Mouse (Mus musculus) heart, adult 18-20 months (tissue): ENCODE measurements at regions not wholly inside any gene's neighbourhood (a gene's known extent, or its start where the extent isn't known, plus 50 kb on each side); places are given as distances from the start of the nearest gene placed in this dataset.

ENCODE experiments used
- DNase-seq, 2 experiments: peaks; one replicate each; pipeline ENCODE4 v3.0.0; 2021 to 2022; ENCODE audit warnings: mixed read lengths in 1 of 2

DNA sequence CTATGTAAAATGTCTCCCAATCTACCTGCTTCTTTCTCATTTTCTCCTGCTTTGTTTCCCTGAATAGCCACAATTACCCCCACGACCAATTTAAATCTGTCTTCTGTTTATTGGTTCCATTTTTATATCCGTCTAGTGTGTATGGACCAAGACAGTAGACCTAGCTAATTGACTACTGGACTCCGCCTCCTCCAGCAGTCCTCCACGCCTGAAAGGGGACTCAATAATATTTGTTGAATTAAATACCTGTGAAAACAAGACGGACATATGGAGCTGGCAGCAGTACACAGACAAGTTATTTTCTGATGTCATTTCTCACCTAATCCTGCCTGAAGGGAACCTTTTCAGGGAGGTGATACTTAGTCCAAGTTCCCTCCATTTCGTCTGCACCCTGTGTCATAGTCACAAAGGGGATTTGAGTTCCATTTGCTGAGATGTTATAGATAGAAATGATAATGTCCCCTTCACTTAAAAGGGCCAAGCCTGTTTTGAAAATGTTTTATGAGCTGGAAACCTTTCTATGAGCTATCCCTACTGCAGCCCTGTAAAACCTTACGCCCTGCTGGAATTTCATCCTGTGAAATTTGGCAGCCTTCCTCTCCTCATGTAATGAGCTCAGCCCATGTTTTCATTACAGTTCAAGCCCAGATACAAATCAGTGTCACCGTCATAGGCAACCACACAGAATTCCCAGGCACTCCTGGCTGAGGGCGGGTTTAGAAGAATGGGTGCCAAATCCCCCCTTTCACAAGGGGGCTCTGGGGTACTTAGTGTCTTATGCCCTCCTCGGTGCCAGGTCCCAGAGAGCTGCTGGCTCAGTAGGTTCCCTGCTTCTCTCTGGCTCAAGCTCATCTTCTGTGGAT lies 391.1 kb upstream of the Id4 start:
- peak; percentile 33 to 40 for DNase-seq

DNA sequence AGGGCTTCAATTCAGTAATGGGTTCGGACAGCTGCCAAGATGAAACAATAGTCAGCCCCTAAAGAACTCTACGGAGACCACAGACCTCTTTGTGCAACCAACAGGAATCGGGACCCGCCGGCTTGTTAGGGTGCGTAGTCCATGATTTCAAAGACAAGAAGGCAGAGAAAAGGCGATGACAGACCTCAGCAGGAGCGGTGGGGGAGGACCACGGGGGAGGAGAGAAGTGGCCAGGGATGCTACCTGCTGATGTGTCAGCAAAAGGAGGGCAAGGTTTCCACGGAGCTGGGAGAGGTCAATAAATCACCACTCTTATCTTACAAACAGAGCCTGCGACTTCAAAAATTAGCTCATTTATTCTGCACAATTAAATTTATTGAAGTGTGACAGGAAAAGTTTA lies 388.4 kb upstream of the Id4 start:
- DNase-seq: no peak

DNA sequence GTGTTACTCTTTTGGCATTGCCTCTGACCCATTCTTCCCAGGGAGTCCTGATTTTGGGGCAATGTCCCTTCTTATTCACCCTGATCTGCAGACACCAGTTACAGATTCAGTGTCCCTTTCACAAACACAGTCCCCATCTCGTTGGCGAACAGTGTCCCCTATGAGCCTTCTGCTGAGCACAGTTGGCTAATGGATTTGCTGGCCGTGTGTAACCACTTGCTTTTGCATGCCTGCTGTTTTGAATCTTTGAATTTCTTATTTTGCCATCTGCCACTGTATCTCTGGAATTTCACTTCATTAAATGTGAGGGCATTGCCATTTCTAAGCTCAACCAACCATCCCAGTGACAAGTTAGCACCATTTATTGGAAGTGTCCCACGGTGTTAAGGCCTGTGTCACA lies 368.5 kb upstream of the Id4 start:
- no peak for DNase-seq

DNA sequence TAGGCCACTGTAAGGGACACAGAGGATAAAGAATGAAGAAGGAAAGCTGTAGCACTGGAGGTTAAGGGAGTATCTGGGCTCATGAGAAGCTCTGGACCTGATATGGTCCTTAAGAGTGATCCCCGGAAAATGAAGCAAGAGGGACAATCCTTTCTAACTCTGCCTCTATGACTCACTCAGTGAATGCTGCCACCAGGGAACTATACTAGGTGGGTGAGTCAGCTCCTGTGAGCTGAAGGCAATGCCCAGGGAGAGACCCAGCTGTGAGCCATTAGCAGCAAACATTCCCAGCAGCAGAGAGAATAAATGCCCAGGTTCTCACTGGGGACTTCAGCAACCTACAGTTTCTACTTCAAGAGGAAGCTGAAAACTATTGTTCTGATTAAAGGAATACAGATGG lies 366.7 kb upstream of the Id4 start:
- no peak for DNase-seq

DNA sequence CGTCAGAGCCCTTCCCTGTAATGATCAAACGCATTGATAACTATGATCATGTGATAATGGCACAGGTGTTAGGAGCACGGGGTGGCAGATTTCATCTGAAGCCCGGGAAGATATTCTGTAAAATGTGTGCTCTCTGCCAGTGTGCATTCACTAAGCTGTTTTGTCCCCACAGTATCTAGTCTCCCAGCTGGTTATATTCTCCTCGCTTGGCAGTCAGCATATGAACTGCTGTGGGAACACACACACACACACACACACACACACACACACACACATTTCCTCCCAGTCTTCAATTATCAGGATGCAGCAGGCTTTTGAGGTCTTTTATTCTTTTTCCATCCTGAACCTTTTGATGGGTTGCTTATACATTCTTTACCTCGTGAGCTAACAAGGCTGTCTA lies 365.8 kb upstream of the Id4 start:
- DNase-seq: no peak

DNA sequence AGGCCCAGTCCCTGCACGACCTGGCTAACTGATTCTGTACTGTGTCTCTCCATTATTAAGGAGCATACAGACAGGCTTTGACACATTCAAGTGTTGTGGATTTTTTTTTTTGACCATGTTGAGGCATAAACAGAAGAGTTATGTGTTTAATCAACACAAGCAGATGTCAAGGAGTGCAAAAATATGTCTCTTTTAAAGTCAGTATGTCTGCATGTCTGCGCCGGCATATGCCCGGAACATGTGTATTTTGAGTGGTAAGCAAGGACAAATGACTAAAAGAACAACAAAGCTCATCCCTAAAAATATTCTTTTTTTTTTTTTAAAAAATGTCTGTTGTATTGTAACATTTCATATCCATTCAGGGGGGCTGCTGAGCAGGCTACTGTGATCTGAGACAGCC lies 364.4 kb upstream of the Id4 start:
- DNase-seq: no peak

DNA sequence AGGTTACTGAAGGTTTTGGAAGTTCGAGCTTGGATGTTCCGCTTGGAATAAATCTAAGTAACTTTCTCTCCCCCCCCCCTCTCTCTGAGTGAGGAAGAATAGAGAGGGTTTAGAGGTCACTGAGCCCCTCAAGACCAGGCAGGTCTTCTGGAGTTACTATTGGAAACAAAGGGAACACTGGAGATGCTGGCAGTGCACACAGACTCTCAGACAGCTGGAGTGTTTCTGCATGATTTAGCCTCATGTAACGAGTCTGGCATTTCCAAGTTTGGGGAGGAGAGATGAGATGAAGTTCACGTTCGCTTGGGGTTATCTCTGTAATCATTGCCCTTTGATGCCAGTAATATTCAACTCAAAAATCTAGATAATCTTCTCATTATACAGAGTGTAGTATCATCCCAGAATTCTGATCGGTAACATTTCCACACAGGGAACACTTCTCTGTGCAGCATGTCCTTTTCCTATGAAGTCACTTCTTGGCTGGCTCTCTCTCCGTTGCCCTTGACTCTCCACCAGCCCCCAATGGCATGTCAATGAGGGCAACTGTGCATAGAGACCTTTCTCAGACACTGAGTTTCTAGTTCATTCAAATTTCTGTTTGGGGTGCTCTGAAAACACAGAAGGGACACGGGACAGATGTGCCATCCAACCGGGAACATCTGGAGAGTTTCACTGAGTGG lies 351.0 kb upstream of the Id4 start:
- peak in 1 of 2 experiments; percentile 9 for DNase-seq

DNA sequence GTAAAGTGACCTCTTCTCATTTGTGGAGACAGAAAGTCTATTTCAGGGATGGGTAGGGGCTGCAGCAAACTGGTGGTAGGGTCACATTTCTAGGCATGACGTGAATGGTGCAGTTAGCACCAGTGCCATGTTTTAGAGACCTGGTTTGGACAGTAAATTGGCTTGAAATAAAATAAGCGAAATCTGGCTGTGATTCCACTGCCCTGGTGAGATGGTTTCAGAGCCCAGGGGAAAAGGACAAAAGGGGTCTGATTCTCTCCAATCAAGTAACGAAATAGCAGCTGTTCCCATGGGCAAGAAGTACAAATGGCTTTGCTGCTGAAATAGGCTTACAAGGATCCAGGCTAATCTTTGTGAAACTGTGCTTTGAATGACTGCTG lies 350.5 kb upstream of the Id4 start:
- peak in 1 of 2 experiments; percentile 4 for DNase-seq

DNA sequence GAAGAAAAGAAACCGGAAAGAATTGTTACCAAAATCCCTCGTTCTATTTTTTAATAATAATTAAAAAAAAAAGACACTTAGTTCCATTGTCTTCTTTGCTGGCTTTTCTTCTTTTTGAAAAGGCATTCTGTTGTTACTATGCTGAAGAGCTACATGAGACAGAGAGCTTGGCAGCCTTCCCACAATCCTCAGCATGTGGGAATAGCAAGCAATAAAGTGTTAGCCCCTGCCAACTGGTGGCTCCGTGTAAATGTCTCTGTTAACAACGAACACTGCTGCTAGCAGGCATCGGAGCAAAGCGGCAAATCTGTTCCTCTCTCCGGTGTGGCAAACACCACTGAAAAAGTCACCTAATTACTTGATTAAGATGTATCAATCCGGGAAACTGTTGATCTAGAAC lies 344.6 kb upstream of the Id4 start:
- peak; percentile 2 to 11 for DNase-seq

DNA sequence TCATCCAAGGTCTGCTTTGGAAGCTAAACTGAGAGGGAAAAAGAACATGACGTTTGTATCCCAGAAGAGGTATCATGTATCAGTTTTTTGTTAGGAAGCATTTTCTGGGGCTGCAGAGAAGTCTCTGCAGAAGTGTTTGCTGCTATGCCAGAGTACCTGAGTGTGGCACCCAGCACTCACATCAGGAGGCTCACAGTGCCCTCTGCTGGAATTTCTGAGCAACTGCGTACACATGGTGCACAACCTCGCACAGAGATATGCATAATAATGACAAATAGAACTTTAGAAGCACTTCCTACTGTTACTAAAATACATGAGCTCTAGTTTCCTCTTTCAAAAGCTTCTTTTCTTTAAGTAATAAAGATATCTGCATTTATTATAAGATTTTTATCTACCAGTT lies 343.7 kb upstream of the Id4 start:
- no peak for DNase-seq

DNA sequence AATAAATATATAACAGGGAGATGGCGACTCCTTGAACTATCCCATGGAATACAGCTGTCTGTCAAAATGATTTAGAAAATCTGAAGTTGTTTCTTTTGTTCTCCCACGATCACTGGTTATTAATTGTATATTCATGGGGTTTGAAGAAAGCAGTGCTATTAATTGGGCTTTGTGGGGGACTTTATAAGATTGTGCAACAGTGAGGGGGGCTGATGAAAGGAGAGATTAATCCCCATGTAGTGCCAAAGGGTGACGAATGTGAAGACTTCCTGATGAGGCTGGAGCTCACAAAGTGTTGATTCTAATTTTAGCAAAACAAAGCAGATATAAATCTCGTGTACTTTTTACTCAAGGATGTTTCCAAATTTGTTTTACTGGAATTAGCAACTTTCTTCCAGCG lies 340.0 kb upstream of the Id4 start:
- no peak for DNase-seq

DNA sequence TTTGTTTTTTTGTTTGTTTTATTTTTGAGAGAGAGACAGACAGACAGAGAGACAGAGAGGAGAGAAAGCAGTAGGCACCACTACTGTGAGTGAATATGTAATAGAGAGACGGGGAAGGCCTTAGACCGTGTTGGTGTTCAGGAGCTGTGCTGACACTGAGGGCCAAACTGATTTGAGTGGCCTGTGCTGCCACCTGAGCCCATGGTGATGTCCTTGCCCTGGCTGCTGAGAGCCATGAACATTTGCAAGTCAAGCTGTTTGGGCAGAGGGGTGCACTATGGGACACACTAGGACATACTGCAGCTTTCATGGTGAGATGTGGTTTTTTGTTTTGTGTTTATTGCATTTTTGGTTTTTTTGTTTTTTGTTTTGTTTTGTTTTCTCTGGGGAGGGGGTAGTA lies 320.3 kb upstream of the Id4 start:
- no peak for DNase-seq

DNA sequence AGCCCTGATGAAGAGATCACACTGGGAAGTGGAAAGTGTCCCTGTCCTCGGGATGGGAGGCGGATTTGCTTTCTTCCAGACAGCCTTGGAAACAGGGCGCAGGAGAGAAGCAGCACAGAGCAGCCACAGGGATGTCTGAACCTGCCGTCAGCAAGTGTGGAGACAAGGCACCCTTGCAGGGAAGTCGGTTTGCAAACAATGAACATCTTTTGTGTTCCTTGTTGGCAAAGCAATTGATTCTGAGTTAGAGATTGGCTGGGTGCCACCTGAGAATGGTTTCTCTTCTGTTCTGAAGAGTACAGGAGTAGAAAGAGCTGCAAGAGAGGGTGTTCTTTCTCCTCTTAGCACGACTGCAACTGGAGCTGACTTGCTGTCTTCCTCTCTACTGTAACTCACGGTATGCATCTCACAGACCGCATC lies 318.6 kb upstream of the Id4 start:
- DNase-seq: peak in 1 of 2 experiments; percentile 3

DNA sequence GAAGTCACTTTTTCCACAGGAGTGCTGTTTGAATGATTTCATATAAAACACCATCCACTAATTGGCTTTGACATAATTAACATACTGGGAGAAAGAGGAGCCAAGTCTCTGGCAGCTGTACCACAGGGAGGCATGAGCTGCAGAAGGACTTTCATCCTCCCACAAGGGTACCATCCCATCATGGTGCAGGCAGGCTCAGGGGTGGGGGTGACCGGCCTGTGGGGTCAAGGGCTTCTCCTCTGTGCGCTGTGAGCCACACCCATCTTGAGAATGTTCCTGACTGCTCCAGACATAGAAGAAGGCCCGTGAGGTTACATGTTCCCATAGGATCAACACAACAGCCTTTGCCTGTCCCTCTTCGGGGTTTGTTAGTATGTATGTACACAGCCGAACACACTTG lies 317.4 kb upstream of the Id4 start:
- DNase-seq: no peak

DNA sequence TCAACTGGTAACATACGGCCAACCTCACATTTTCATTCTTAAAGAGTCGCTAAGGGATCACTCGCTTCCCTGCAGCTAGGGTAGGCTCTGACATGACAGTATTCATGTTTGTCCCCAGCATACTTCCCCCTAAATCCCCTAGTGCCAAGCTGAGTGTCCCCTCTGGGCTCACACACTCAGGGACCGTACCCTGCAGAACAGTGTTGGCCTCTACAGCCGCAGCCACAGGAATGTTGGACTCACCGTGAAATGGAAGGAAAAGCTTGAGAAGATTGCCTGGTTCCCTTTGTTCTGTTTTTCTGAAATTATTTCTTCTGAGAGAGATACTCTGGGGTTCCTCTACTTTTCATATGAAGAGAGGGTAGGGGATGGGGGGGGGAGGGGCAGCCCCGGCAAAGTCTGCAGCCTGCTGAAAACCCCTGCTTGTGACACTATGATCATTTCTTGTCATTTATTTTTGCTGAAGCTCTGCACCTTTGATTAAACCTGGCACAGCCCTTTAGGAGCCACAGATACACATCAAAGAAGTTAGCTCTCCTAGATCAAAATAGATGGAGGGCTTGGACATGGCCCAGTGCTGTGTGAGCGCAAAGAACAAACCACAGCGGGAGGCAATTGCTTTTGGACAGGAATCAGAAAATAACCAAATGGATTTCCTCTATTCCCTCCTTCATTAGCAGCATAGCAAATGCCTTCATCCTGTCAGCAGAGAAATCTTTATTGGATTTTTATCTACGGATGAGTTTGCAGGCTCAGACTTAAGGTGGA lies 312.7 kb upstream of the Id4 start:
- no peak for DNase-seq

DNA sequence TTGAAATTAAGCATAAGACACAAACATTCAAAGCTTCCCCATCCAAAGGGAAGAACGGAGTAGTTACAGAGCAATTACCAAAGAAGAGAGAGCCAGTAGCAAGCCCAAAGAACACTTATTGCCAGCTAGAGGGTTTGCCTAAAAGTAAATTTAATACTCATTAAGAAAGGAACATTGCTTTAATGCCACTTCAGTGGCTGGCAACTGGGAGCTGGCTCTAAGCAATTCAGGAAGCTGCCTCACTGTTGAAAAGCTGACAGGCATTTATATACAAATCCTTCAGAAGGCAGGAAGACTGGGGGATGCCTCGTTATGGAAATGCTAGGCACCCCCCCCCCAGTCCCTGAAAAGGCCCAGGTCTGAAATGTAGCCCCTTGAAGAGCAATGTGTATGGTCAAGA lies 310.6 kb upstream of the Id4 start:
- DNase-seq: no peak

DNA sequence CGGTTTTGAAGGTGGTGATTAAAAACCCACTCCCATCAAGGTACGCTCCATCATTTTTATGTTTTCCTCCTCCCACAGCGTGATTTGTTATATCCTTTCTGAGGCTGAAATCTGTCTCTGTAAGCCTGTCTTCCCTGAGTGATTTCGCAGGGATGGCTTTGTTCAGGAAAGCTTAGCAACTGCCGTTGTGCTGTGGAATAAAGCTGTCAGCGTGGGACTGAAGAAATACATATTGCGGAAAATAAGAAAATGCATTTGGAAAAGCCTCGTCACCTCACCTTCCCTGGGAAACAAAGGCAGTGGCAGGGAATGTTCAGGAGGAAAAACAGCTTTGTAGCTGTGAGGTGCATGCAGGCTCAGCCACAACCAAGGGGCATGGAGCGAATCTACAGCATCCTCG lies 310.0 kb upstream of the Id4 start:
- DNase-seq: no peak

DNA sequence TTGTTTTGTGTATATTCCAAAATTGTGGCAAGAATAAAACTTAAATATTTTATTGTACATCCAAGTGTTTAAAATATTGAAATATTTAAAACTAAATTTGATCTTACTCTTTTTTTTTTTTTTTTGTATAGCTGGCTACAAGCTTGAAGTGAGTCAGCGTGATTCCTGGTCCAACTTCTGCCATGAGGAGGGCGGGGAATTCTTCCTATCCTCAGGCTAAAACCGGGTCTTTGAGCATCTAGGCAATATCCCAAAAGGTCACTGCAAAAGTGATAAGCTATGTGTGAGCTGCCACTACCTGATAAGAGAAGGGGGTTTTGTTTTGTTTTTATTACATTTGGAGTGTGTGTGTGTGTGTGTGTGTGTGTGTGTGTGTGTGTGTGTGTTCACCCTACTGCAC lies 308.1 kb upstream of the Id4 start:
- no peak for DNase-seq

DNA sequence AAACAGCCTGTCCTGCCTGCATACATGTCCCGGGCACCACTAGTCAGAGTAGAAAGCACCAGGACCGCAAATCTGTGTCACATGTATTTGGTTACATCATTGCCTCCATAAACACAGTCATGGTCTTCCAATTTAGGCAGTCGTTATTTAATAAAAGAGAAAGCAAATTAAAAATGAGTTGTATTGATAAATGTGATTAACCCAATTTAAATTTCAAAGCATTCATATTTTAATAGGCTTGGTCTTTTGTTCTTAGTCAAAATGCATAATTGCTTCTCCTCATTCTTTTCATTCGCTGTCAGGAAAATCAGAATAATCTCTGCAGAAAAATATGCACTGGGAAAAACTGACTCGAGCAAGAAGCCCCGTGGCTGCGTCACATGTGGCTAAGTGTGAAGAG lies 307.3 kb upstream of the Id4 start:
- DNase-seq: no peak

DNA sequence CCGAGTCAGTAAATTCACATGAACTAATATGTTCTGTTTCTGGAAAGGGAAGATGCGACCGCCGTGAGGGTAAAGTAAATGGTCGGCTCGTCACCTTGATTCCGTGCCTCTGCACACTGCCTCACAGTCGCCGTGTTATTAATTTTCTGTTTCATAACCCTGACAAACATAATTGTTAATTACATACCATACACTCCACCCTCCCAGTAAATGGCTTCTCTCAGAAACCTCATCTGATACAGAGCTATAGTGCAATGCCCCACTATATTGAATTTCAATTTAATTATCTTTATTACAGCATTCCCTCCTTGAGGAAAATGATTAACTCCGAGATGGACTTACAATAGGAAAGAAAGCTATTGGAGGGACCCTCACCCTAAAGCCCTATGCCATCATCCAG lies 305.5 kb upstream of the Id4 start:
- DNase-seq: no peak

DNA sequence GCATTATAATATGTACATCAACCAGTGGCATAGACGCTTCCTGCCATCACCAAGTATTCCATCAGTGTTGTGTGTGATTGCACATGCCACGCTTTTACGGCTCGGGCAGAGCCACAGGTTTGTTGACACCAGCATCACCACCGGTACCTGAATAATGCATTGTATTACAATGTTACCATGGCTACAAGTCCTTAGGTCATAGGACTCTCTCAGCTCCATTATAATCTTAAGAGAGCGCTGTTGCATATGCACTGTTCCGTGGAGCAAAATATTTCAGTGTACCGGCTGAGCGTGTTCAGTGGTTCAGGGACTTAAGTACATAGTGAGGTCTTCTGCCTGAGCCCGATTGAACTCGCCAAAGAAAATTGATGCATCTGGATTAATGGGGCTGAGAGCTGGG lies 303.4 kb upstream of the Id4 start:
- DNase-seq: no peak

DNA sequence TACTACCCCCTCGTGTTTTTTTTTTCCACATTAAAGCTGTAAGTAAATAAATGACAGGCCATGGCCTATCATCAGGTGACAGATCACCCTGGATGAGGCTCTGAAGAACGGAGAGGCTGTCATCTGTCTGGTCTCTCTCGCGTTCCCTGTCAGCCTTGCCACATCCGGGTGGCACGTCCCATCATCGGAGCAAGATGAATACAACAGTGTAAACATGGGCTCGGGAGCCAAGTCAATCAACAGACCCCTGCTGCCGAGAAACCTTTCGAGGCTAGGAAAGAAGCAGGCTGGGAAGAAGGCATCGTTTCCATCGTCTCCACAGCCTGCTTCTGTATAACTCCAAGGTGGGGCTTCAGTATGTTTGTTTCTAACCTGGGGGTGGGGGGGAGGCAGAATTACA lies 286.8 kb upstream of the Id4 start:
- DNase-seq: no peak
